Mouse (Mus musculus) limb, embryonic 15.5 days (tissue): Measurements from ENCODE around the gene Polr3b. TPM values are rescaled to one million over a fixed set of nuclear protein-coding genes. Genes with fewer than 3 reads are reported as not detected.

Experiments used
- ATAC-seq: fragments of 200-750 bp; cut with Nextera tagmentation; 2 replicates; pipeline ENCODE4 v1.8.0; 2017; ENCODE audit warnings: low read depth, moderate TSS enrichment; ENCODE audit not compliant: insufficient number of reproducible peaks, low FRiP score, low TSS enrichment
- H3K27ac ChIP-seq: fragments of 300-500 bp; sonication (generic); 2 replicates; pipeline ENCODE4 v1.5.1; 2015; ENCODE audit warnings: moderate library complexity, mild to moderate bottlenecking, inconsistent platforms
- H3K27me3 ChIP-seq: fragments of 300-500 bp; sonication (generic); 2 replicates; pipeline ENCODE4 v1.6.1; 2015; ENCODE audit warnings: inconsistent platforms
- H3K36me3 ChIP-seq: fragments of 300-500 bp; sonication (generic); 2 replicates; pipeline ENCODE4 v1.6.1; 2015; ENCODE audit warnings: inconsistent platforms
- H3K4me1 ChIP-seq: fragments of 300-500 bp; sonication (generic); 2 replicates; pipeline ENCODE4 v1.6.1; 2015; ENCODE audit warnings: inconsistent platforms
- H3K4me2 ChIP-seq: fragments of 300-500 bp; sonication (generic); 2 replicates; pipeline ENCODE4 v1.6.1; 2015; ENCODE audit warnings: mild to moderate bottlenecking, inconsistent platforms
- H3K4me3 ChIP-seq: fragments of 300-500 bp; sonication (generic); 2 replicates; pipeline ENCODE4 v1.5.1; 2015; ENCODE audit warnings: mild to moderate bottlenecking, inconsistent platforms
- H3K9ac ChIP-seq: fragments of 300-500 bp; sonication (generic); 2 replicates; pipeline ENCODE4 v1.6.1; 2015; ENCODE audit warnings: inconsistent platforms
- H3K9me3 ChIP-seq: fragments of 300-500 bp; sonication (generic); 2 replicates; pipeline ENCODE4 v1.6.1; 2016; ENCODE audit warnings: inconsistent platforms
- WGBS: fragments of 180-500 bp; shearing (Covaris S2); methylation state at CpG from one replicate; pipeline ENCODE4 v1.1.7; 2015; 5-methylcytosine and 5-hydroxymethylcytosine counted together
- polyA plus RNA-seq: library from polyadenylated mRNA; unstranded; fragments of >200 nt; fragmentation: Nextera tagmentation; extraction: Ambion mirVana; gene quantifications from 2 replicates; pipeline ENCODE4 v1.2.1, GENCODE M21; 2015

The Polr3b gene
- polyA plus RNA-seq, 1 experiment from 2014 or later = 12.4 TPM

GRCm38 (mm10) chr10:84757426-84758199 lies 135.5 kb downstream of the Polr3b start:
- H3K27me3 ChIP-seq = peaks cover 96% of the 10 kb centered on the region
- H3K9ac ChIP-seq = no peak overlapping the region
- no peaks in the 10 kb centered on the region for H3K36me3 ChIP-seq
- H3K4me3 ChIP-seq = no peak overlapping the region
- WGBS = 14% methylated on average over 22 of the region's 22 CpGs
- ATAC-seq = no peak
- H3K4me2 ChIP-seq = no peak overlapping the region
- H3K27ac ChIP-seq = no peak overlapping the region
- H3K4me1 ChIP-seq = peaks cover 49% of the 10 kb centered on the region
- H3K9me3 ChIP-seq = no peaks in the 10 kb centered on the region

- Histone ChIP-seq H3K9ac (no peak overlapping the region), H3K36me3 (no peaks in the 10 kb centered on the region), H3K27ac (no peak overlapping the region), H3K4me3 (no peak overlapping the region), H3K4me1 (peaks cover 49% of the 10 kb centered on the region), H3K4me2 (no peak overlapping the region), H3K9me3 (no peaks in the 10 kb centered on the region), H3K27me3 (peaks cover 96% of the 10 kb centered on the region)
- WGBS = 13% methylated on average over 5 of the region's 5 CpGs
- ATAC-seq = no peak
These were observed 136.0 kb downstream of the Polr3b start for GRCm38 (mm10) chr10:84758200-84758468.

GRCm38 (mm10) chr10:84758483-84759431 lies 136.7 kb downstream of the Polr3b start:
- H3K27ac ChIP-seq = no peak overlapping the region
- ATAC-seq = no peak
- H3K36me3 ChIP-seq = no peaks in the 10 kb centered on the region
- no peaks in the 10 kb centered on the region for H3K9me3 ChIP-seq
- peak overlapping the region; percentile 8; the same call in 1 of the 2 replicates for H3K4me3 ChIP-seq
- no peak overlapping the region for H3K9ac ChIP-seq
- peaks cover 96% of the 10 kb centered on the region for H3K27me3 ChIP-seq
- peaks cover 49% of the 10 kb centered on the region for H3K4me1 ChIP-seq
- 4% methylated on average over 51 of the region's 51 CpGs for WGBS
- peak overlapping the region; percentile 8; the same call in 1 of the 2 replicates for H3K4me2 ChIP-seq

GRCm38 (mm10) chr10:84759511-84760117 lies 137.5 kb downstream of the Polr3b start:
- Histone ChIP-seq H3K4me3 (peak overlapping the region; percentile 32), H3K9me3 (no peaks in the 10 kb centered on the region), H3K9ac (no peak overlapping the region), H3K4me2 (peak overlapping the region; percentile 63), H3K36me3 (no peaks in the 10 kb centered on the region), H3K27me3 (peaks cover 89% of the 10 kb centered on the region), H3K4me1 (peaks cover 48% of the 10 kb centered on the region), H3K27ac (no peak overlapping the region)
- 14% methylated on average over 16 of the region's 16 CpGs for WGBS
- no peak for ATAC-seq

GRCm38 (mm10) chr10:84760118-84761111 lies 138.3 kb downstream of the Polr3b start:
- Histone ChIP-seq H3K4me1 (peaks cover 40% of the 10 kb centered on the region), H3K4me2 (peak overlapping the region; percentile 63), H3K36me3 (no peaks in the 10 kb centered on the region), H3K9ac (no peak overlapping the region), H3K27me3 (peaks cover 81% of the 10 kb centered on the region), H3K27ac (no peak overlapping the region), H3K4me3 (peak overlapping the region; percentile 32), H3K9me3 (no peaks in the 10 kb centered on the region)
- WGBS = 6% methylated on average over 46 of the region's 46 CpGs
- ATAC-seq = no peak

- no peak for ATAC-seq
- Histone ChIP-seq H3K9me3 (no peaks in the 10 kb centered on the region), H3K36me3 (no peaks in the 10 kb centered on the region), H3K27me3 (peaks cover 15% of the 10 kb centered on the region; the same call in 1 of the 2 replicates), H3K9ac (no peak overlapping the region), H3K4me3 (no peak overlapping the region), H3K27ac (no peak overlapping the region), H3K4me1 (no peaks in the 10 kb centered on the region), H3K4me2 (no peak overlapping the region)
- WGBS = 61% methylated on average over 10 of the region's 10 CpGs
These were observed 146.7 kb downstream of the Polr3b start for GRCm38 (mm10) chr10:84768766-84769165.

- H3K9me3 ChIP-seq = no peaks in the 10 kb centered on the region
- no peak for ATAC-seq
- no peak overlapping the region for H3K4me2 ChIP-seq
- H3K4me3 ChIP-seq = no peak overlapping the region
- H3K4me1 ChIP-seq = no peaks in the 10 kb centered on the region
- no peaks in the 10 kb centered on the region for H3K36me3 ChIP-seq
- WGBS = 78% methylated on average over 4 of the region's 4 CpGs
- H3K9ac ChIP-seq = no peak overlapping the region
- H3K27me3 ChIP-seq = 0 out of 2 replicates have a peak, but pooled peaks cover 4% of the 10 kb centered on the region
- H3K27ac ChIP-seq = no peak overlapping the region
These were observed 150.5 kb downstream of the Polr3b start for GRCm38 (mm10) chr10:84772380-84773130.

GRCm38 (mm10) chr10:84773889-84774288 lies 151.8 kb downstream of the Polr3b start:
- Histone ChIP-seq H3K4me1 (no peaks in the 10 kb centered on the region), H3K9me3 (no peaks in the 10 kb centered on the region), H3K27ac (no peak overlapping the region), H3K9ac (no peak overlapping the region), H3K4me3 (no peak overlapping the region), H3K36me3 (no peaks in the 10 kb centered on the region), H3K4me2 (no peak overlapping the region), H3K27me3 (0 out of 2 replicates have a peak, but pooled peaks cover under 1% of the 10 kb centered on the region)
- WGBS = 82% methylated on average over 4 of the region's 4 CpGs
- no peak for ATAC-seq

GRCm38 (mm10) chr10:84774573-84774972 lies 152.5 kb downstream of the Polr3b start:
- ATAC-seq = no peak

More at GRCm38 (mm10) chr10:84774573-84774972, 152.5 kb downstream of the Polr3b start:
- H3K27me3 ChIP-seq = no peaks in the 10 kb centered on the region
- H3K4me2 ChIP-seq = no peak overlapping the region
- no peak overlapping the region for H3K9ac ChIP-seq
- H3K9me3 ChIP-seq = no peaks in the 10 kb centered on the region
- H3K4me1 ChIP-seq = no peaks in the 10 kb centered on the region
- H3K36me3 ChIP-seq = no peaks in the 10 kb centered on the region
- H3K4me3 ChIP-seq = no peak overlapping the region
- 82% methylated on average over 12 of the region's 12 CpGs for WGBS
- no peak overlapping the region for H3K27ac ChIP-seq
